Mouse (Mus musculus): ENCODE measurements around the gene Pfdn2. TPM values are rescaled to one million over a fixed set of nuclear protein-coding genes. Genes with fewer than 3 reads are reported as not detected.

Gene Pfdn2
- total and polyA plus RNA-seq, 2 experiments from 2014 or later: 9.3 to 94.7 TPM

- peaks cover 32% of the 10 kb centered on the region for H3K4me1 ChIP-seq (ENCODE audit: control insufficient read depth, insufficient read depth)
- H3K4me3 ChIP-seq (ENCODE audit: low read depth, low read length): peak within 1 kb of the TSS; percentile 67
- no peaks in the 10 kb centered on the region for H3K9me3 ChIP-seq (replicated peaks; ENCODE audit: control insufficient read depth, low read length)
- ATAC-seq (ENCODE audit: insufficient read depth, low read depth): peak; percentile 92
- H3K4me2 ChIP-seq (ENCODE audit: low read depth, low read length): peak within 1 kb of the TSS; percentile 70
- TF ChIP-seq CTCF (IDR thresholded peaks at IDR 0.05; ENCODE audit: low read depth): 0 out of 2 replicates have a peak, but pooled peaks have one; percentile 13
- no peak for TF ChIP-seq EP300 (IDR thresholded peaks at IDR 0.05; ENCODE audit: low read depth)
- WGBS: under 1% methylated on average over 38 of the region's 48 CpGs
- DNase-seq (ENCODE audit: low spot score): peak; percentile 98
- no peaks in the 10 kb centered on the region for H3K27me3 ChIP-seq (ENCODE audit: control insufficient read depth, insufficient read depth, low read length)
- H3K27ac ChIP-seq (ENCODE audit: low read depth): peak within 1 kb of the TSS; percentile 99
- peaks cover 4% of the 10 kb centered on the region; the same call in 1 of the 2 replicates for H3K36me3 ChIP-seq (replicated peaks; ENCODE audit: control insufficient read depth, insufficient read depth, low read length)
- H3K9ac ChIP-seq (replicated peaks; ENCODE audit: low read depth, low read length): peak within 1 kb of the TSS; percentile 97
Observed at GRCm38 (mm10) chr1:171328839-171329432, 16.5 kb upstream of the Pfdn2 start, which contains the start of gene Dedd. Gene Dedd, plus strand, starts transcription at chr1:171329145.

GRCm38 (mm10) chr1:171329433-171330215 lies 15.8 kb upstream of the Pfdn2 start:
- Histone ChIP-seq H3K36me3 (replicated peaks; ENCODE audit: control insufficient read depth, insufficient read depth, low read length) (peaks cover 4% of the 10 kb centered on the region; the same call in 1 of the 2 replicates), H3K4me3 (ENCODE audit: low read depth, low read length) (peak overlapping the region; percentile 67), H3K27ac (ENCODE audit: low read depth) (peak overlapping the region; percentile 99), H3K4me2 (ENCODE audit: low read depth, low read length) (peak overlapping the region; percentile 70), H3K27me3 (ENCODE audit: control insufficient read depth, insufficient read depth, low read length) (no peaks in the 10 kb centered on the region), H3K4me1 (ENCODE audit: control insufficient read depth, insufficient read depth) (peaks cover 32% of the 10 kb centered on the region), H3K9me3 (replicated peaks; ENCODE audit: control insufficient read depth, low read length) (no peaks in the 10 kb centered on the region), H3K9ac (replicated peaks; ENCODE audit: low read depth, low read length) (peak overlapping the region; percentile 97)
- ATAC-seq (ENCODE audit: insufficient read depth, low read depth) (peak; percentile 80), DNase-seq (ENCODE audit: low spot score) (peak; percentile 13)
- under 1% methylated on average over 57 of the region's 61 CpGs for WGBS
- no peak for TF ChIP-seq EP300 (IDR thresholded peaks at IDR 0.05; ENCODE audit: low read depth)
- TF ChIP-seq CTCF (IDR thresholded peaks at IDR 0.05; ENCODE audit: low read depth): no peak

- Histone ChIP-seq H3K9me3 (replicated peaks; ENCODE audit: control insufficient read depth, low read length) (no peaks in the 10 kb centered on the region), H3K4me1 (ENCODE audit: control insufficient read depth, insufficient read depth) (peaks cover 32% of the 10 kb centered on the region), H3K9ac (replicated peaks; ENCODE audit: low read depth, low read length) (peak overlapping the region; percentile 97), H3K27ac (ENCODE audit: low read depth) (peak overlapping the region; percentile 99), H3K4me3 (ENCODE audit: low read depth, low read length) (peak overlapping the region; percentile 67), H3K27me3 (ENCODE audit: control insufficient read depth, insufficient read depth, low read length) (no peaks in the 10 kb centered on the region), H3K36me3 (replicated peaks; ENCODE audit: control insufficient read depth, insufficient read depth, low read length) (peaks cover 3% of the 10 kb centered on the region; the same call in 1 of the 2 replicates), H3K4me2 (ENCODE audit: low read depth, low read length) (peak overlapping the region; percentile 70)
- ATAC-seq (ENCODE audit: insufficient read depth, low read depth) (no peak), DNase-seq (ENCODE audit: low spot score) (peak; percentile 40)
- TF ChIP-seq EP300 (IDR thresholded peaks at IDR 0.05; ENCODE audit: low read depth): no peak
- TF ChIP-seq CTCF (IDR thresholded peaks at IDR 0.05; ENCODE audit: low read depth): no peak
- WGBS: 0% methylated on average over 4 of the region's 4 CpGs
Observed at GRCm38 (mm10) chr1:171330216-171330560, 15.3 kb upstream of the Pfdn2 start.

GRCm38 (mm10) chr1:171342262-171343207 lies 2.9 kb upstream of the Pfdn2 start:
- WGBS: 92% methylated on average over 16 of the region's 16 CpGs
- Histone ChIP-seq H3K36me3 (replicated peaks; ENCODE audit: control insufficient read depth, insufficient read depth, low read length) (peaks cover 55% of the 10 kb centered on the region), H3K4me3 (ENCODE audit: low read depth, low read length) (no peak overlapping the region)

More at GRCm38 (mm10) chr1:171342262-171343207, 2.9 kb upstream of the Pfdn2 start:
- H3K4me1 ChIP-seq (ENCODE audit: control insufficient read depth, insufficient read depth): peaks cover 20% of the 10 kb centered on the region
- no peaks in the 10 kb centered on the region for H3K27me3 ChIP-seq (ENCODE audit: control insufficient read depth, insufficient read depth, low read length)
- no peak overlapping the region for H3K9ac ChIP-seq (replicated peaks; ENCODE audit: low read depth, low read length)
- no peak for DNase-seq (ENCODE audit: low spot score)
- ATAC-seq (ENCODE audit: insufficient read depth, low read depth): no peak
- TF ChIP-seq CTCF (IDR thresholded peaks at IDR 0.05; ENCODE audit: low read depth) (no peak), EP300 (IDR thresholded peaks at IDR 0.05; ENCODE audit: low read depth) (no peak)
- H3K9me3 ChIP-seq (replicated peaks; ENCODE audit: control insufficient read depth, low read length): no peaks in the 10 kb centered on the region
- H3K27ac ChIP-seq (ENCODE audit: low read depth): no peak overlapping the region
- no peak overlapping the region for H3K4me2 ChIP-seq (ENCODE audit: low read depth, low read length)
